Mouse (Mus musculus) kidney, postnatal 0 days (tissue): ENCODE measurements around the gene Sppl2c. TPM values are rescaled to one million over a fixed set of nuclear protein-coding genes. Genes with fewer than 3 reads are reported as not detected.
A peak's percentile ranks its signal among the peaks of the same experiment; 100 is the strongest.

Source experiments
- ATAC-seq: fragments of 200-750 bp; cut with Nextera tagmentation; replicated peaks from 2 replicates; pipeline ENCODE4 v1.8.0; 2017; ENCODE audit warnings: low read depth, moderate number of reproducible peaks, moderate TSS enrichment, moderate library complexity; ENCODE audit not compliant: low FRiP score
- DNase-seq: peaks from one replicate; pipeline ENCODE4 v3.0.0-alpha.2; 2016; ENCODE audit warnings: low spot score
- H3K27ac ChIP-seq: fragments of 300-500 bp; sonication (generic); 2 replicates; pipeline ENCODE4 v1.5.1; 2014; ENCODE audit warnings: mild to moderate bottlenecking
- H3K27me3 ChIP-seq: fragments of 300-500 bp; sonication (generic); 2 replicates; pipeline ENCODE4 v1.6.1; 2014; ENCODE audit warnings: low read length, mixed read lengths; ENCODE audit not compliant: insufficient read depth
- H3K36me3 ChIP-seq: fragments of 300-500 bp; sonication (generic); 2 replicates; pipeline ENCODE4 v1.6.1; 2014; ENCODE audit warnings: low read length, mixed read lengths; ENCODE audit not compliant: insufficient read depth
- H3K4me1 ChIP-seq: fragments of 300-500 bp; sonication (generic); replicated peaks from 2 replicates; pipeline ENCODE4 v1.6.1; 2014; ENCODE audit warnings: antibody characterized with exemption, low read length, mixed read lengths; ENCODE audit not compliant: insufficient read depth
- H3K4me2 ChIP-seq: fragments of 300-500 bp; sonication (generic); 2 replicates; pipeline ENCODE4 v1.6.1; 2014; ENCODE audit warnings: mild to moderate bottlenecking, low read length, moderate library complexity, mixed read lengths
- H3K4me3 ChIP-seq: fragments of 300-500 bp; sonication (generic); replicated peaks from 2 replicates; pipeline ENCODE4 v1.5.1; 2014; ENCODE audit warnings: low read depth, low read length
- H3K9ac ChIP-seq: fragments of 300-500 bp; sonication (generic); 2 replicates; pipeline ENCODE4 v1.6.1; 2014; ENCODE audit warnings: low read depth, low read length
- H3K9me3 ChIP-seq: fragments of 300-500 bp; sonication (generic); replicated peaks from 2 replicates; pipeline ENCODE4 v1.6.1; 2016; ENCODE audit warnings: low read length, inconsistent platforms, mixed read lengths
- CTCF ChIP-seq: IDR thresholded peaks from 2 replicates; pipeline ENCODE4 v1.5.1; 2016; ENCODE audit warnings: antibody characterized with exemption, low read depth, mild to moderate bottlenecking, moderate library complexity
- WGBS: fragments of 180-500 bp; shearing (Covaris S2); extraction: QIAGEN DNeasy Blood & Tissue Kit; methylation state at CpG from one replicate; pipeline ENCODE4 v1.1.7; 2014; 5-methylcytosine and 5-hydroxymethylcytosine counted together
- polyA plus RNA-seq: library from polyadenylated mRNA; unstranded; fragments of >200 nt; fragmentation: Nextera tagmentation; extraction: Ambion mirVana; gene quantifications from 2 replicates; pipeline ENCODE4 v1.2.1, GENCODE M21; 2015

Sppl2c gene
- polyA plus RNA-seq, 1 experiment from 2014 or later, result not detected

DNA sequence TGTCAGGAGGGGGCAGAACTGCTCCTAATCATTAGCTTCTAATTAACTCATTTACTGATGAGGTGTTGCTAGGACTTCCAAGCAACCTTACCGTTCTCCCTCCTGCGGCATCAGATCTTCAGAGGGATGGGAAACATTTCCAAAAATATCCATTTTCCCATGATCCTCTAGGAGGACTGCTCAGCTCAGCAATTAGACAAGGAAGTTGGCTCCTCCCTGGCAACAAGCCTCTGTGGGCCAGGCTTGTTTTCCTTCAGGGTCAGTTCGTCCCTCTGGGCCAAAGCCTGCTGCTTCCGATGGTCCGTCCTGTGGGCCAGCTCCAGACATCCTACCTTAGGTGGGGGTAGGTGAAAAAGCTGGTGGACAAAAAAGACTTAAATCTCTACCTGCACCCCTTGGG is 25.0 kb upstream of the Sppl2c start:
- ATAC-seq (no peak), DNase-seq (no peak)
- Histone ChIP-seq H3K36me3 (no peaks in the 10 kb centered on the region), H3K9me3 (no peaks in the 10 kb centered on the region), H3K4me2 (no peak overlapping the region), H3K27me3 (peaks cover 9% of the 10 kb centered on the region; the same call in 1 of the 2 replicates), H3K4me3 (no peak overlapping the region), H3K27ac (no peak overlapping the region), H3K4me1 (no peaks in the 10 kb centered on the region), H3K9ac (no peak overlapping the region)
- 73% methylated on average over 5 of the region's 5 CpGs for WGBS
- TF ChIP-seq CTCF, result no peak

DNA sequence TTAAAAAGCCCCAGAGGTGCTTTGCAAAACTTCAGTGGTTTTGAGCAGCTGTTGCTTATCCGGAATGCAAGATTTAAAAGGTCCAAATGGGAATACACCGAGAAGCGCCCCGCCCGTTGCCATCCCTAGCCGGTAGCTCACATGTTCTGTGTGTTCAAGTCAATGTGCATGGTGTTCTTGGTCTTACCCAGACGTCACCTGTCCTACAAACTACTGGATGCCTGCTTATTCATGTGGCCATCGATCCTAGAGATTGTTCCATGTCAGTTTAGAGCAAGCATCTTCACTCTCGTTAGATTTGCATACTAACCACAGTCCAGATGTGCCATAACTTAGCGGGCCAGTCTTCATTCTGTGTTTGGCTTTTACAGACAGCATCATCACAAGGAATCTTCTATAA is 21.9 kb upstream of the Sppl2c start:
- Histone ChIP-seq H3K27me3 (no peaks in the 10 kb centered on the region), H3K4me3 (no peak overlapping the region), H3K9me3 (no peaks in the 10 kb centered on the region), H3K9ac (no peak overlapping the region), H3K36me3 (no peaks in the 10 kb centered on the region), H3K4me1 (no peaks in the 10 kb centered on the region), H3K27ac (no peak overlapping the region), H3K4me2 (no peak overlapping the region)
- ATAC-seq, result no peak
- 89% methylated on average over 10 of the region's 10 CpGs for WGBS
- DNase-seq, result no peak
- TF ChIP-seq CTCF, result no peak

DNA sequence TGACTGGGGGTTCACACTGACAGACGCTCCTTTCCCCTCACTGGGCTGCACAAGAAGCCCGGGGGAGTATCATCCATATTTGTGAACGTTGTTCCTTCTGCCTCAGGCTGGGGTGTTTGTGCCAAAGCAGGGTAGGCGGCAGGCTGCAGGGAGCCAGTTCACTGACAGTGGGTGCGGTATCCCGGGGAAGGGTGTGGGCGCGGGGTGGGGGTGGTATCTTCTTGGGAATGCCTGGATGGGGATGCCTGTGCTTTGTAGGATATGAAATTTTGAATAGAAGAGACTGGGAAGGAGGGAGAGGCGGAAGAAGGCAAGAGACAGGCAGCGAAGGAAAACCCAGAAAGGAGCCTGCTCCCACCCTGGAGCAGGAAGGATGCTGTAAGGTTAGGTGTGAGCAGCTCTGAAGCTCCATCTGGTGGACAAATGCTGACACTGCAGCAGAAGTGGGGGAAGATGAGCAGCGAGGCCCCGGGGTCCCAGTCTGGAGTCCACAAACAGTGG is 14.8 kb upstream of the Sppl2c start:
- Histone ChIP-seq H3K4me2 (no peak overlapping the region), H3K4me1 (no peaks in the 10 kb centered on the region), H3K36me3 (no peaks in the 10 kb centered on the region), H3K9me3 (no peaks in the 10 kb centered on the region), H3K9ac (no peak overlapping the region), H3K27me3 (no peaks in the 10 kb centered on the region), H3K27ac (no peak overlapping the region), H3K4me3 (no peak overlapping the region)
- DNase-seq (peak; percentile 74), ATAC-seq (no peak)
- peak; percentile 89 for TF ChIP-seq CTCF
- 28% methylated on average over 12 of the region's 12 CpGs for WGBS

DNA sequence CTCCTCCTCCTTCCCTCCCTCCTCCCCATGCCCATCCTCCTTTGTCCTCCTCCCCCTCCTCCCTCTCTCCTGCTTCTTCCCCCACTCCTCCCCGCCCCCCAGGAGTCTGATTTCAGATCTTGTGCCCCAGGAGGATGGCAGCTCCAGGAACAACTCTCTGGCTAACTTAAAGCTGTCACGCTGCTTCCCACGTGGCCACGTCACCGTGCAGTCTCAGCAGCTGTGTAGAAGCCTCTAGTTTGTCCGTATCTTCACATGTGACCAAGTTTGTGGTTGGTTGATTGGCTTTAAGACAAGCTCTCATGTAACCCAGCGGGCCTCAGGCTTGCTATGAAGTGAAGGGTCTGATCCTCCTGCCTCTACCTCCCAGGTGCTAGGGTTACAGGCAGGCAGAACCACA is 7.2 kb upstream of the Sppl2c start:
- no peak overlapping the region for H3K4me2 ChIP-seq
- ATAC-seq, result no peak
- H3K36me3 ChIP-seq, result no peaks in the 10 kb centered on the region
- no peak overlapping the region for H3K9ac ChIP-seq
- H3K27ac ChIP-seq, result no peak overlapping the region
- no peaks in the 10 kb centered on the region for H3K27me3 ChIP-seq
- no peaks in the 10 kb centered on the region for H3K4me1 ChIP-seq
- no peak for TF ChIP-seq CTCF
- no peaks in the 10 kb centered on the region for H3K9me3 ChIP-seq
- 12% methylated on average over 7 of the region's 7 CpGs for WGBS
- H3K4me3 ChIP-seq, result no peak overlapping the region
- DNase-seq, result no peak

DNA sequence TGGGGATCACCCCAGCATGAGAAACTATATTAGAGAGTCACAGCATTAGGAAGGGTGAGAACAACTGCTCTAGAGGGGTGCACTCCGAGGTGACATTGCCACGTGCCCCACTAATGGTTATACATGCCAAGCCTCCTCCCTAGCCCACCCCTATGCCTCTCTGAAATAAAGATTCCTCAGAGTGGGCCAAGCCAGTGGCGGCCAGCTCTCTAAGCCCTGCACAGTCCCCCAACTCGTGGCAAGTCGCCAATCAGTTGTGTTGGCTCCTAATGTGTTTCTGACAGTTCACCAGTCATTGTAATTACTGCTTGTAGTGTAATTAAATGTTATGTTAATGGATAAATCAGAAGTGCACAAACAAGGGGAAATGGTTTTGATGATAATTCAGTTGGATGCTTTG is 6.3 kb upstream of the Sppl2c start:
- no peak overlapping the region for H3K9ac ChIP-seq
- H3K9me3 ChIP-seq, result no peaks in the 10 kb centered on the region
- no peak overlapping the region for H3K4me2 ChIP-seq
- no peaks in the 10 kb centered on the region for H3K36me3 ChIP-seq
- WGBS, result 73% methylated on average over 5 of the region's 5 CpGs
- no peaks in the 10 kb centered on the region for H3K27me3 ChIP-seq
- H3K27ac ChIP-seq, result no peak overlapping the region
- H3K4me3 ChIP-seq, result no peak overlapping the region
- ATAC-seq (no peak), DNase-seq (no peak)
- no peaks in the 10 kb centered on the region for H3K4me1 ChIP-seq
- TF ChIP-seq CTCF, result no peak

DNA sequence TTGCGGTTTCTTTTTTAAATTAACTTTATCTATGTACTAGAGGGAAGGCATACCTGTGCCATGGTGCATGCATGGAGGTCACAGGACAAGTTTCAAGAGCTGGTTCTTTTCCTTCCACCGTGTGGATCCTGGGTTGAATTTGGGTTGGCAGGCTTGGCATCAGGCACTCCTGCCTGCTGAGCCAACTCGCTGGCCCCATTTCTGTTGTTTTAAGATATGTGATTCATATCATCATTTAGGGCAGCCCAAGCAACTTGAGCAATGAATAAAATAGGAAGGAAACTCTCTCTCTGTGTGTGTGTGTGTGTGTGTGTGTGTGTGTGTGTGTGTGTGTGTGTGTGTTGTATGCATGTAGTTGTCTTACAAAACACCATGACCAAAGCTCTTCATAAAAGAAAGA is 4.0 kb upstream of the Sppl2c start:
- Histone ChIP-seq H3K9me3 (no peaks in the 10 kb centered on the region), H3K4me3 (no peak overlapping the region), H3K36me3 (no peaks in the 10 kb centered on the region), H3K9ac (no peak overlapping the region), H3K27ac (no peak overlapping the region), H3K4me2 (no peak overlapping the region), H3K4me1 (no peaks in the 10 kb centered on the region), H3K27me3 (no peaks in the 10 kb centered on the region)
- TF ChIP-seq CTCF, result no peak
- ATAC-seq (no peak), DNase-seq (no peak)
- 73% methylated on average over 3 of the region's 3 CpGs for WGBS

DNA sequence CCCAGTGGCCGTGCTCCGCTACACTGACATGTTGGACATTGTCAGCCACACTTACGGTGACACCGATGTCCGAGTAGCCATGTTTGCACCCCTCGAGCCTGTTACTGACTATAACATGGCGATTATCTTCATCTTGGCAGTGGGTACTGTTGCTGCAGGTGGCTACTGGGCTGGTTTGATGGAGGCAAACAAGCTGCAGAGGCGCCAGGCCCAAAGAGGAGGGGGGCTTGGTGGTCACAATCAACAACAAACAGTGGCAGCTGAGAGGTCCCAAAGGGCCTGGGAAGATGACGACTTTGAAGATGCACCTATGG is 667 bp downstream of the Sppl2c start:
- Histone ChIP-seq H3K9me3 (no peaks in the 10 kb centered on the region), H3K36me3 (no peaks in the 10 kb centered on the region), H3K27ac (no peak overlapping the region), H3K27me3 (no peaks in the 10 kb centered on the region), H3K4me3 (no peak overlapping the region), H3K4me2 (no peak overlapping the region), H3K9ac (no peak overlapping the region), H3K4me1 (no peaks in the 10 kb centered on the region)
- 91% methylated on average over 9 of the region's 9 CpGs for WGBS
- ATAC-seq (no peak), DNase-seq (no peak)
- TF ChIP-seq CTCF, result no peak
